Mouse (Mus musculus): ENCODE data around the gene Il19.
A peak's percentile ranks its signal among the peaks of the same experiment; 100 is the strongest.

Gene Il19

GRCm38 (mm10) chr1:130940065-130940687 is at the start of gene Il19:
Gene Il19 (minus strand): TSS chr1:130940115.
- no peak for DNase-seq (ENCODE audit: extremely low spot score)

GRCm38 (mm10) chr1:130989331-130989730 is 49.4 kb upstream of the Il19 start:
- no peak for DNase-seq (ENCODE audit: extremely low spot score)

- DNase-seq (ENCODE audit: extremely low spot score): no peak
Observed at GRCm38 (mm10) chr1:130987418-130987817, 47.5 kb upstream of the Il19 start.

GRCm38 (mm10) chr1:130987001-130987400 is 47.1 kb upstream of the Il19 start:
- no peak for DNase-seq (ENCODE audit: extremely low spot score)

- no peak for DNase-seq (ENCODE audit: extremely low spot score)
Observed at GRCm38 (mm10) chr1:130984441-130984840, 44.5 kb upstream of the Il19 start.

GRCm38 (mm10) chr1:130979455-130979854 is 39.5 kb upstream of the Il19 start:
- peak; percentile 45 for DNase-seq (ENCODE audit: extremely low spot score)

- DNase-seq (ENCODE audit: extremely low spot score): no peak
Observed at GRCm38 (mm10) chr1:130963891-130964290, 24.0 kb upstream of the Il19 start.

- DNase-seq (ENCODE audit: extremely low spot score): no peak
Observed at GRCm38 (mm10) chr1:130946920-130947319, 7.0 kb upstream of the Il19 start.

- no peak for DNase-seq (ENCODE audit: extremely low spot score)
Observed at GRCm38 (mm10) chr1:130941801-130942200, 1.9 kb upstream of the Il19 start.

GRCm38 (mm10) chr1:130938192-130938591 is 1.7 kb downstream of the Il19 start:
- no peak for DNase-seq (ENCODE audit: extremely low spot score)

GRCm38 (mm10) chr1:130937170-130937569 is 2.7 kb downstream of the Il19 start:
- DNase-seq (ENCODE audit: extremely low spot score): no peak

GRCm38 (mm10) chr1:130936351-130936750 is 3.6 kb downstream of the Il19 start:
- peak; percentile 70 for DNase-seq (ENCODE audit: extremely low spot score)

GRCm38 (mm10) chr1:130926484-130926883 is 13.4 kb downstream of the Il19 start:
- no peak for DNase-seq (ENCODE audit: extremely low spot score)

GRCm38 (mm10) chr1:130918323-130918980 is 21.5 kb downstream of the Il19 start:
- no peak for DNase-seq (ENCODE audit: extremely low spot score)

GRCm38 (mm10) chr1:130911401-130912010 is 28.4 kb downstream of the Il19 start, which contains the start of gene Il20:
Gene Il20 (minus strand): TSS chr1:130911451.
- DNase-seq (ENCODE audit: extremely low spot score): no peak

GRCm38 (mm10) chr1:130902505-130902904 is 37.4 kb downstream of the Il19 start:
- DNase-seq (ENCODE audit: extremely low spot score): no peak

GRCm38 (mm10) chr1:130894468-130894867 is 45.4 kb downstream of the Il19 start:
- DNase-seq (ENCODE audit: extremely low spot score): no peak

GRCm38 (mm10) chr1:130893329-130894040 is 46.4 kb downstream of the Il19 start:
- DNase-seq (ENCODE audit: extremely low spot score): no peak

GRCm38 (mm10) chr1:130892446-130892845 is 47.5 kb downstream of the Il19 start:
- DNase-seq (ENCODE audit: extremely low spot score): no peak

GRCm38 (mm10) chr1:130887354-130887753 is 52.6 kb downstream of the Il19 start, which contains the start of gene Il24:
Gene Il24 (minus strand): TSS chr1:130887454.
- no peak for DNase-seq (ENCODE audit: extremely low spot score)

- DNase-seq (ENCODE audit: extremely low spot score): no peak
Observed at GRCm38 (mm10) chr1:130883146-130883545, 56.8 kb downstream of the Il19 start.
